Mouse (Mus musculus): Measurements from ENCODE around the gene Fam168b. TPM values are rescaled to one million over a fixed set of nuclear protein-coding genes. Genes with fewer than 3 reads are reported as not detected.

Fam168b gene
- polyA plus RNA-seq, 1 experiment: 250 TPM

GRCm38 (mm10) chr1:34767851-34768250 lies 75.0 kb downstream of the Fam168b start:
- TF ChIP-seq POLR2A (IDR thresholded peaks at IDR 0.05; ENCODE audit: extremely low read depth, insufficient read depth, low read length) (no peak), CTCF (IDR thresholded peaks at IDR 0.05; ENCODE audit: extremely low read depth, insufficient read depth, low read length) (no peak)
- H3K4me3 ChIP-seq (ENCODE audit: insufficient read depth, low read length): no peak overlapping the region
- H3K4me1 ChIP-seq (ENCODE audit: control insufficient read depth, insufficient read depth, low read length): no peaks in the 10 kb centered on the region
- H3K27ac ChIP-seq (ENCODE audit: insufficient read depth, low read length): no peak overlapping the region

GRCm38 (mm10) chr1:34766899-34767298 lies 76.0 kb downstream of the Fam168b start:
- Histone ChIP-seq H3K4me3 (ENCODE audit: insufficient read depth, low read length) (no peak overlapping the region), H3K27ac (ENCODE audit: insufficient read depth, low read length) (no peak overlapping the region), H3K4me1 (ENCODE audit: control insufficient read depth, insufficient read depth, low read length) (no peaks in the 10 kb centered on the region; the same call in 1 of the 2 replicates)
- no peak for TF ChIP-seq CTCF (IDR thresholded peaks at IDR 0.05; ENCODE audit: extremely low read depth, insufficient read depth, low read length)
- TF ChIP-seq POLR2A (IDR thresholded peaks at IDR 0.05; ENCODE audit: extremely low read depth, insufficient read depth, low read length): no peak

Other genes starting within 250 kb of the Fam168b start
- gene Plekhb2, start 6.9 kb upstream of the Fam168b start, polyA plus RNA-seq (2012; rRNA removed): 172 and 184 TPM in 2 replicates